Mouse (Mus musculus) erythroblast, embryonic 14.5 days (primary cell): ENCODE measurements around the gene Stt3a.

Source experiments
- GATA1 ChIP-seq: IDR thresholded peaks from 2 replicates; pipeline ENCODE4 v1.6.1; 2012; ENCODE audit warnings: low read length, inconsistent platforms, mixed read lengths
- TAL1 ChIP-seq: IDR thresholded peaks from 3 replicates; pipeline ENCODE4 v1.6.1; 2012; ENCODE audit warnings: low read length, inconsistent platforms, mixed read lengths

GRCm38 (mm10) chr9:36805256-36805975 is 37.9 kb upstream of the Stt3a start:
- TF ChIP-seq GATA1 (no peak), TAL1 (no peak)
